Mouse (Mus musculus): ENCODE measurements around the gene Gm5414.
A peak's percentile ranks its signal among the peaks of the same experiment; 100 is the strongest.

The Gm5414 gene

DNA sequence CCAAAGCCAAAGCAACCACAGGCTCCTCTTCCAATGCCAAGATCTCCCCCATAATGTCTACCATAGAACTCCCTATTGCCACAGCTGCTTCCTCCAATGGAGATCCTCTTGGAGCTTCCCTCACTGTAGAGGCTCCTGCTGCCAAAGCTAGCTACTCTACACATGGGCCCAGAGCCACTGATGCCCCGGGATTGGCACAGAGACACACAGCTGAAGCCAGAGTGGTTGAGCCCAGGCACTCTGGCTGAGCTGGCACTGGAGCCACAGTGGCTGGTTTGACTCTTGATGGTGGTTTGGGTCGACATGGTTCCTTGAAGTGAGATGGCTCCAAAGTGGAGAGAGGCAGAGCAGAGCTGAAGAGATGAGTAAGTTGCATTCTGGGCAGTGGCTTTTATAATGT is at the start of gene Gm5414:
Gene Gm5414 (minus strand): TSS at position 305 of the 400 bp plus-strand sequence.
- no peak for DNase-seq (ENCODE audit: low read depth, low spot score)

DNA sequence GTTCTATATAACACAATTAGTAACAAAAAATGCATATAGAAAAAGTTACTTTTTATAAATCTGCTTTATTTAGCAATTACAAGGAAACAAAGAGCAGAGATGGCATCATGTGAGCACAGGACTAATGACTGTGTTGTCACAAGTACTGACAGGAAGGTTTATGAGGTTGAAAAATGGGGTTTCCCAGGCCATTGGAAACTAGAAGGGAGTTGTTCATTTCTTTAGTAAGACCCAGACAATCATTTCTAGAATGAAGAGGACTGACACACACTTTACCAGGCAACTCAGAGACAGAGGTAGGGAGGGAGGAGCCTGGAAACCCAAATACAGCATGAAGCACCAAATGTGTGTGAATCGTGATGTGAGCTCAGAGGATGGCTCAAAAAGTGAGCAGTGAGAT is 48.0 kb upstream of the Gm5414 start:
- no peak for DNase-seq (ENCODE audit: low read depth, low spot score)

DNA sequence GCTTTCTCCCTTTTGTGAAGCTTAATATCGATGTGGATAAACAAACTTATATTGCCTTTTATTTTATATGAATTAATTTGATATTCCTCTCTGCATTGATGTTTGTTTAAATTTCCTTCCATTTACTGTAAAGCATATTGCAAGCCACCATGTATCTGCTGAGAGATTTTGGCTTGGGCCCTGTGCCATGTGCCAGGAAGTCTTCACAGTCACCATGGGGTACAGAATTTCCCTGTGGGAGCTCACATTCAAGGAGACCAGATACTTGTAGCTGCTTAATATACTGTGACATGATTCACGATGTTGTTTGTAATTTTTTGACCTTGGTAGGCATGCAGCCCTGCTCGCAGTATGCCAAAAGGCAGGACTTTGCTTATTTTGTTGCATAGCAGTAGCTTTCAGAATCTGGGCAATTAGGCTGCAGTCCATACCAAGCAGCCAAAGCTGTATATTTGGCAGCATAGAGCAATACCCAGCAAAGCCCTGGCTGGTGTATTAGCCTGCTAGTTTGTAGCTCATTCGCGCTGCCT is 24.8 kb upstream of the Gm5414 start:
- DNase-seq (ENCODE audit: low read depth, low spot score) = peak; percentile 20

DNA sequence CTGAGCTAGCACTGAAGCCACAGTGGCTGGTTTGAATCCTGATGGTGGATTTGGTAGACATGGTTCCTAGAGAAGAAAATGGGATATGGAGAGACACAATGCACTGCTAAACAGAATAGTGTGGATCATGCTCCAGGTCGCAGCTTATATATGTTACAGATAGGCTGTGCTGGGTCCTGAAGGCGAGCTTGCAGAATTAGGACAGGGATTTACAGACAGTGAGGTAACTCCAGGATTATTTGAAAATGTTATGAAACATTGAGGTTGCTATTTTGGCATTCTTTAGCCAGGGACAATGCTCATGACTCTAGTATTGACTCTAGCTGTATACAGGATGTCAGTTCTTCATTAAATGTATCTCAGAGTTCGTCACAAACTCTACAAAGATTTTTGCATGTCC is 19.3 kb upstream of the Gm5414 start, which contains the start of gene Gm5478:
Gene Gm5478 (minus strand): TSS at position 101 of the 400 bp plus-strand sequence.
- no peak for DNase-seq (ENCODE audit: low read depth, low spot score)

DNA sequence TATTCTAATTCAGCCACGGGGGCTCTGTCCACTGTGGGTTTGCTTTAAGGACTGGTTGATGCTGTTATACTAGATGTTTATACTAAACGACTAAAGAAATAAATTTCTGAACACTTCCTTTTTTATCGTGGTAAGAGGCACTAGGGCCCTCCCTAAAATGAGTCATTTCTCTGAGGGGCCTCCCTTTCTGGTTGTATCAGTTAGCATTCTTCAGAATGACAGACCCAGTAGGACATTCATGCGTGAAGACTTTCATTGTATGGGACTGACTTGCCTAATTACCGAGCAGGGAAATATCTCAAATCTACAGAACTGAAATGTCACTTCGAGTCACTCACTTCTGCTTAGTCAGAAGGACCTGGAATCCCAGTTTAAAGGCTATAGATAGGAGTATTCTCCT is 28.9 kb downstream of the Gm5414 start:
- no peak for DNase-seq (ENCODE audit: low read depth, low spot score)

DNA sequence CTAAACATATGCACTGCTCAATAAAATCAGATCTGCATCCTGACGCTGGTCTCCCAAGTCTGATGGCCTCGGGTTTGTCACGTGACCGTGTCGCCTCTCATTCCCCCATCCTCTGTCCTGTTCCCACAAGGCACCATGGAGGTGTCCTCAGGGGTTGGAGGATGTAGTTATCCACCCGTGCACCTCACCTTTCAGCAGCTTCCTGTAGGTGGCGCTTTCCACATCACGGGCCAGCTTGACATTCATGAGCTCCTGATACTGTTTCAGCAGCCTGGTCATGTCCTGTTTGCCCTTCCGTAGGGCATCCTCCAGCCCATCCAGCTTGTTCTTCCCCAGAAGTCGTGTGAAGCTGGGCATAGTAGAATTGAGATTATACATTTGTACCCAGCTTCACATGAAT is 39.8 kb downstream of the Gm5414 start:
- no peak for DNase-seq (ENCODE audit: low read depth, low spot score)

DNA sequence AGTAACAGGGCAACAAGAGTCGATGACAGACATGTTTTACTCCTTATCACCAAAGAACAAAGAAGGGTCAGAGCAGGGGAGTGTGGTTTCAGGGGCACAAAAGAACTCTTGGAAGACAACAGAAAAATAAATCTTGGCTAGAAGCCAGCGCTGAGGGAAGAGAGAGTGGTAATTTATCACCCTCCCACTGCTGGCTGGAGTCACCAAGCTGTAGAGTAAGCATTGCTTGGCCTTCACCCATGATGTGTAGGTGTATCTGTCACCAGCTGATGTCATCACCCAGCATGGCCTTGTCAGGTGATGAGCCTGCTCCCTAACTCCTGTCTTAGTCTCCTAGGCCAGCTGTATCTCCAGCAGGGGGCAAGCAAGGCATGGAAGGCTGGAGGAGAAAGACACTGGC is 43.5 kb downstream of the Gm5414 start:
- no peak for DNase-seq (ENCODE audit: low read depth, low spot score)

DNA sequence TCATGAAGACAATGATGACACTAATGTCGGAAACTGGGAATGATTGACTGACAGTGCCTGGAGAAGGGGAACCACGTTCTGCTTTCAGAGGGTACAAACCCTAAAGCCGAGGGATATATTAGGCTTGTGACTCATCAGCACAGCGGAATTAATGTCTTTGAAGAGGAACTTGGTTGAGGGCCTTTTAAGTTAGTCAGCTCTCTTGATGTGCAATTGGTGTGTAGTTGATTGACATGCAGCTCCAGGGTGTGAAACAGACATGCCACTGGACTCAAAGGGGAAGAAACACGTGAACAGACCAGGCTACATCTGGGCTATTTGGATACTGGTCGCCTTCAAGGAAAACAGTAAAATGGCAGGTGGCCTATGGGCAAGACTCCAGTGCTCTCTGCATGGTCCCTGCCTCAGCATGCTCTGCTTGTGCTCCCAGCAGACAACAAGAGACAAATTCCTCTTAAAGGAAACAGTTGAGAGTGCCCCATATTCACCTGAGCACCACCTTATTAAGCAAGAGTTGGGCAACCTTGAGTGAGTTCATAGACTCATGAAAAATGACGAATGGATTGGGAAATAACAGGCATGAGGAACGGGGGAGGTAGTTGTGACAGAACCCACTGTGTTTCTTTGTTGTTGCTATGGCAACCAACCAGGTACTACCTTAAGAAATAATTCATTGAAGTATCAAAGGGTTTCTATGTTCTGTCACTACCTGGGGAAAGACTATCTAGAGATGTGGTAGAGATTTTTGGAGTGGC is 44.6 kb downstream of the Gm5414 start:
- DNase-seq (ENCODE audit: low read depth, low spot score) = peak; percentile 18

DNA sequence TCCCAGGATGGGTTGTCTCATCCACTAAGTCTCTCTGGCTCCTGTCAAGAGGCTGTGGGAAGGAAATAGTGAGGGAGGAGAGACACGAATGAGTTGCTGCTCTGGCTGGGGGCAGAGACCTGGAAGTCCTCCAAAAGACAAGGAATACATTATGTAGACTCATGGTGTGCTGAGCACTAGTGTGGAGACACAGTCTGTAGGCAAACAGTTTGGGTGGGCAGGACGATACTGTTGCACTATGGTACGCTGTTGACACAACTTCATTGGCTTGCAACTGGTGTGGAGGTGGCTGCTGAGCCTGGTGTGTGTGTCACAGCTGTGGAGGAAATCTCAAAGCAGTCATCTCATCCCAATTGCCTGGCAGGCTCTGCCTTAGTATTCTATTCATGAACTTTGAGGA is 46.3 kb downstream of the Gm5414 start:
- peak; percentile 67 for DNase-seq (ENCODE audit: low read depth, low spot score)

DNA sequence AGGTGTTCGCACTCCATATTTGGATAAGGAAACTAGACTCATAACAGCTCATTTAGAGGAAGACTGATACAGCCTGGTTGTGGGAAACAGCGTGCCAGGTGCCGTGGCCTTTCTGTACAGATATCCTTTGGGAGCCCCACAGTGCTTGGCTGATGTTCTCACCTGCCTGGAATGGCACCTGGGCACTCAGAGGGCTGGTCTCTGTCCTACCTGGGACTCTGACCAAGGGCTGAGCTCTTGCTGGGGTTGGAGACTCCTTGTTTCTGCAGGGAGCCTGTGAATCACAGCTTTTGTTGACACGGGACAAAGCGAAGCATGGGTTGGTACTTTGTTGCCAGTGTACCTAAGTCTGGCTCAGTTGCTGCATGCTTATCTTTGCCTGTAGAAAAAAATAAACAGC is 52.5 kb downstream of the Gm5414 start:
- DNase-seq (ENCODE audit: low read depth, low spot score) = no peak
